Mouse (Mus musculus) spleen, postnatal 4 days (tissue): Measurements from ENCODE around the gene Arhgap28.
A peak's percentile ranks its signal among the peaks of the same experiment; 100 is the strongest.

Source experiments
- DNase-seq, 2 experiments: peaks; one replicate each; pipeline ENCODE4 v3.0.0; 2022; ENCODE audit warnings: low spot score in 2 of 2

Arhgap28 gene

GRCm38 (mm10) chr17:68003741-68004560 lies at the start of gene Arhgap28:
Gene Arhgap28, minus strand, starts transcription at chr17:68004120.
- peak; percentile 78 to 84 for DNase-seq

- DNase-seq = no peak
Observed at GRCm38 (mm10) chr17:68046341-68046675, 42.4 kb upstream of the Arhgap28 start.

- DNase-seq = no peak
Observed at GRCm38 (mm10) chr17:68045655-68046340, 41.9 kb upstream of the Arhgap28 start.

- DNase-seq = no peak
Observed at GRCm38 (mm10) chr17:68042377-68042776, 38.5 kb upstream of the Arhgap28 start.

- DNase-seq = no peak
Observed at GRCm38 (mm10) chr17:68037011-68037410, 33.1 kb upstream of the Arhgap28 start.

GRCm38 (mm10) chr17:68029495-68029894 lies 25.6 kb upstream of the Arhgap28 start:
- no peak for DNase-seq

GRCm38 (mm10) chr17:68028519-68028918 lies 24.6 kb upstream of the Arhgap28 start:
- DNase-seq = no peak

GRCm38 (mm10) chr17:68024327-68024726 lies 20.4 kb upstream of the Arhgap28 start:
- DNase-seq = no peak

GRCm38 (mm10) chr17:68019466-68020065 lies 15.6 kb upstream of the Arhgap28 start:
- no peak for DNase-seq

- DNase-seq = no peak
Observed at GRCm38 (mm10) chr17:68017095-68017494, 13.2 kb upstream of the Arhgap28 start.

- DNase-seq = no peak
Observed at GRCm38 (mm10) chr17:68011606-68012005, 7.7 kb upstream of the Arhgap28 start.

- no peak for DNase-seq
Observed at GRCm38 (mm10) chr17:68010041-68010440, 6.1 kb upstream of the Arhgap28 start.

- no peak for DNase-seq
Observed at GRCm38 (mm10) chr17:68004581-68005330, 836 bp upstream of the Arhgap28 start.

GRCm38 (mm10) chr17:68002608-68003595 lies 1.0 kb downstream of the Arhgap28 start:
- no peak for DNase-seq

GRCm38 (mm10) chr17:67999801-68000200 lies 4.1 kb downstream of the Arhgap28 start:
- no peak for DNase-seq

- no peak for DNase-seq
Observed at GRCm38 (mm10) chr17:67996769-67997155, 7.2 kb downstream of the Arhgap28 start.

- DNase-seq = no peak
Observed at GRCm38 (mm10) chr17:67996097-67996768, 7.7 kb downstream of the Arhgap28 start.

GRCm38 (mm10) chr17:67995277-67995819 lies 8.6 kb downstream of the Arhgap28 start:
- DNase-seq = no peak

- no peak for DNase-seq
Observed at GRCm38 (mm10) chr17:67994861-67995260, 9.1 kb downstream of the Arhgap28 start.
